Mouse (Mus musculus) G1E (cell line): ENCODE measurements around the gene Fbxo36. TPM values are rescaled to one million over a fixed set of nuclear protein-coding genes. Genes with fewer than 3 reads are reported as not detected.

Source experiments
- ATAC-seq: 2 replicates; pipeline ENCODE4 v1.8.0; 2016; ENCODE audit warnings: mild to moderate bottlenecking; ENCODE audit not compliant: insufficient number of reproducible peaks, poor library complexity, low FRiP score, severe bottlenecking; ENCODE audit errors: extremely low read depth
- DNase-seq: peaks from one replicate; pipeline ENCODE4 v3.0.0; 2012; ENCODE audit warnings: low spot score
- H3K27me3 ChIP-seq: 2 replicates; pipeline ENCODE4 v1.6.1; 2012; ENCODE audit warnings: mild to moderate bottlenecking, low read length, inconsistent platforms; ENCODE audit not compliant: insufficient read depth
- H3K36me3 ChIP-seq: replicated peaks from 2 replicates; pipeline ENCODE3; 2012; ENCODE audit warnings: mild to moderate bottlenecking, inconsistent platforms
- H3K4me1 ChIP-seq: 2 replicates; pipeline ENCODE4 v1.6.1; 2012; ENCODE audit warnings: low read depth, low read length, inconsistent platforms, mixed read lengths; ENCODE audit not compliant: insufficient read depth
- H3K4me3 ChIP-seq: 2 replicates; pipeline ENCODE4 v1.5.1; 2012; ENCODE audit warnings: low read depth, mild to moderate bottlenecking, inconsistent platforms, low read length, moderate library complexity, mixed read lengths
- H3K9me3 ChIP-seq: replicated peaks from 2 replicates; pipeline ENCODE4 v1.6.1; 2012; ENCODE audit warnings: inconsistent platforms
- CTCF ChIP-seq: IDR thresholded peaks from 2 replicates; pipeline ENCODE4 v1.5.1; 2012; ENCODE audit warnings: low read depth, low read length, inconsistent platforms, mixed read lengths
- GATA1 ChIP-seq: IDR thresholded peaks from 2 replicates; pipeline ENCODE4 v1.6.1; 2012; ENCODE audit warnings: borderline replicate concordance, low read length, inconsistent platforms, mixed read lengths
- GATA2 ChIP-seq: IDR thresholded peaks from 2 replicates; pipeline ENCODE4 v1.6.1; 2012; ENCODE audit warnings: low read depth, low read length, inconsistent platforms, borderline replicate concordance
- POLR2AphosphoS5 ChIP-seq: IDR thresholded peaks from 2 replicates; pipeline ENCODE4 v1.6.1; 2012; ENCODE audit warnings: low read depth, low read length, inconsistent platforms; ENCODE audit not compliant: insufficient replicate concordance
- TAL1 ChIP-seq: conservative IDR thresholded peaks from 2 replicates; pipeline ENCODE4 v1.6.1; 2012; ENCODE audit warnings: low read depth, low read length, inconsistent platforms, mixed read lengths
- polyA plus RNA-seq: library from polyadenylated mRNA; stranded (reverse); fragments of >175 nt; gene quantifications from 2 replicates; pipeline ENCODE4 v1.2.3, GENCODE M21; 2012
- total RNA-seq, 2 experiments: library from RNA; stranded (forward) in 1 of 2; stranded (reverse) in 1 of 2; fragments of 200-1000 nt in 1 of 2; fragments of >200 nt in 1 of 2; fragmentation: Nextera tagmentation in 1 of 2; gene quantifications; 2 replicates each; pipeline ENCODE4 v1.2.3; 2014 to 2017

Fbxo36 gene
- total and polyA plus RNA-seq, 3 experiments = 2.1 to 28.0 (median 10.9) TPM

DNA sequence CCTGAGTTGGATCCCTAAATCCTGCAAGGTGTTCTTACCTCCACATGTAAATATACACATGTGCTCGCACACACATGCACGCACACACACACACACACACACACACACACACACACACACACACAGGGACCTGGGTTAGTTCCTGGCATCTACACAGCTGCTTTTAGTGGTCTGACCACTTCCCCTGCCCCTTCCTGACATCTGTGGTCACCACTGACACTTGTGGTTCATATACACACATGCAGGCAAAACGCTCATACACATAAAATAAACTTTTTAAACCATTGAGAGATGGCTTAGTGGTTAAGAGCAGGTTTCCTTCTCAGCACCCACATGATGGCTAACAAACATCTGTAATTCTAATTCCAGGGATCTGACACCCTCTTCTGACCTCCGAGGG is 75.4 kb downstream of the Fbxo36 start:
- ATAC-seq (no peak), DNase-seq (no peak)
- H3K4me1 ChIP-seq = peaks cover 4% of the 10 kb centered on the region
- TF ChIP-seq TAL1 = no peak
- TF ChIP-seq GATA1 = no peak
- TF ChIP-seq GATA2 = no peak
- TF ChIP-seq CTCF = no peak
- no peak for TF ChIP-seq POLR2AphosphoS5
- H3K27me3 ChIP-seq = no peaks in the 10 kb centered on the region
- H3K36me3 ChIP-seq = no peaks in the 10 kb centered on the region
- H3K9me3 ChIP-seq = 0 out of 2 replicates have a peak, but pooled peaks cover 2% of the 10 kb centered on the region
- no peak overlapping the region for H3K4me3 ChIP-seq

GRCm38 (mm10) chr1:84918865-84919264 is 79.2 kb downstream of the Fbxo36 start:
- peaks cover 25% of the 10 kb centered on the region for H3K4me1 ChIP-seq
- no peak overlapping the region for H3K4me3 ChIP-seq
- no peaks in the 10 kb centered on the region for H3K36me3 ChIP-seq
- no peak for DNase-seq
- TF ChIP-seq CTCF = no peak
- TF ChIP-seq GATA2 = no peak
- TF ChIP-seq POLR2AphosphoS5 = no peak
- no peak for TF ChIP-seq TAL1
- no peak for TF ChIP-seq GATA1
- no peaks in the 10 kb centered on the region for H3K9me3 ChIP-seq
- no peaks in the 10 kb centered on the region for H3K27me3 ChIP-seq
- no peak for ATAC-seq

DNA sequence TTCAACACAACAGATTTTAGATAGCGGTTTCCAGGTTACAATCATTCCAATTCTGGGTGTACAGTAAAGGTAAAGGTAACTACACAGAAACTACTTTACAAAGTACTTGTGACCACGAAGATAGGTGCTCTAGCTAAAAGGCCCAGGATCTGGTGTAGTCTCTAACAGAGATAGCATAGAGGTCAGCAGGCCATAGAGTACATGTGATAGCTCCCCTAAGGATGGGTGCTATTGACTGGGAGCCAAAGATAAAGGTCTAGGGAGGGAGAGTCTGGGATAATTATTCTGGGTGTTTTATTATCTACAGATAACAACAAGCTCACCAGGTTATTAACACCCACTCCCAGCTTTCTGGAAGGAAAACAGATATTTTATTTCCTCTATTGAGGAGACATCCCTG is 83.8 kb downstream of the Fbxo36 start:
- no peaks in the 10 kb centered on the region for H3K36me3 ChIP-seq
- H3K4me3 ChIP-seq = no peak overlapping the region
- no peaks in the 10 kb centered on the region for H3K27me3 ChIP-seq
- no peaks in the 10 kb centered on the region for H3K9me3 ChIP-seq
- DNase-seq (no peak), ATAC-seq (peak; percentile 85)
- peaks cover 46% of the 10 kb centered on the region for H3K4me1 ChIP-seq
- TF ChIP-seq TAL1 = peak; percentile 79
- no peak for TF ChIP-seq CTCF

GRCm38 (mm10) chr1:84924134-84924533 is 84.5 kb downstream of the Fbxo36 start:
- Histone ChIP-seq H3K27me3 (no peaks in the 10 kb centered on the region), H3K9me3 (no peaks in the 10 kb centered on the region), H3K36me3 (no peaks in the 10 kb centered on the region), H3K4me3 (no peak overlapping the region; the same call in 1 of the 2 replicates), H3K4me1 (peaks cover 46% of the 10 kb centered on the region)
- no peak for TF ChIP-seq POLR2AphosphoS5
- no peak for TF ChIP-seq TAL1
- no peak for TF ChIP-seq CTCF
- TF ChIP-seq GATA2 = no peak
- TF ChIP-seq GATA1 = no peak
- DNase-seq (peak; percentile 21), ATAC-seq (peak; percentile 29)

DNA sequence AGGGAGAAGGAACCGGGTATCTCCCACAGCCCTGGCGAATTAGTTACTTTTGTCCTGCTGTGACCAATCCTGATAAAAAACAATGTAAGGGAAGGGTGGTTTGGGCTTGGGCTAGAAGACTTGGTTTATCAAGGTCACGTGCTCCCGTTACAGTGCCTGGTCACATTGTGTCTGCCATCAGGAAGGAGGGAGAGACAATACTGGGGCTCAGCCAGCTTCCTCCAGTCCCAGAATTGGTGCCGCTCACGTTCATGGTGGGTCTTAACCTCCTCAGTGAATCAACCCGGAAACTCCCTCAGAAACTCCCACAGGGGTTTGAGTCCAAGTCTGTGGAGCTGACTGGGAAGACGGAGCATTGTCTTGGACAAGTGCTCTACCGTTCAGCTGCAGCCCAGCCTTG is 86.0 kb downstream of the Fbxo36 start:
- DNase-seq (no peak), ATAC-seq (no peak)
- Histone ChIP-seq H3K27me3 (no peaks in the 10 kb centered on the region), H3K36me3 (no peaks in the 10 kb centered on the region), H3K4me3 (no peak overlapping the region), H3K4me1 (peaks cover 46% of the 10 kb centered on the region), H3K9me3 (no peaks in the 10 kb centered on the region)
- no peak for TF ChIP-seq CTCF
- no peak for TF ChIP-seq GATA1

GRCm38 (mm10) chr1:84933472-84934150 is 94.0 kb downstream of the Fbxo36 start:
- Histone ChIP-seq H3K4me1 (no peaks in the 10 kb centered on the region; the same call in none of the 2 replicates), H3K36me3 (no peaks in the 10 kb centered on the region), H3K4me3 (no peak overlapping the region), H3K9me3 (peaks cover 18% of the 10 kb centered on the region), H3K27me3 (peaks cover 3% of the 10 kb centered on the region; the same call in 1 of the 2 replicates)
- TF ChIP-seq GATA1 = no peak
- 0 out of 2 replicates have a peak, but pooled peaks have one; percentile 2 for TF ChIP-seq CTCF
- TF ChIP-seq POLR2AphosphoS5 = no peak
- DNase-seq = no peak
- ATAC-seq = no peak
